Mouse (Mus musculus) thymus, postnatal 10 days (tissue): ENCODE measurements around the gene Angptl8.

ENCODE experiments used
- DNase-seq, 2 experiments: peaks; one replicate each; pipeline ENCODE4 v3.0.0; 2021; ENCODE audit warnings: low spot score in 2 of 2

The Angptl8 gene

DNA sequence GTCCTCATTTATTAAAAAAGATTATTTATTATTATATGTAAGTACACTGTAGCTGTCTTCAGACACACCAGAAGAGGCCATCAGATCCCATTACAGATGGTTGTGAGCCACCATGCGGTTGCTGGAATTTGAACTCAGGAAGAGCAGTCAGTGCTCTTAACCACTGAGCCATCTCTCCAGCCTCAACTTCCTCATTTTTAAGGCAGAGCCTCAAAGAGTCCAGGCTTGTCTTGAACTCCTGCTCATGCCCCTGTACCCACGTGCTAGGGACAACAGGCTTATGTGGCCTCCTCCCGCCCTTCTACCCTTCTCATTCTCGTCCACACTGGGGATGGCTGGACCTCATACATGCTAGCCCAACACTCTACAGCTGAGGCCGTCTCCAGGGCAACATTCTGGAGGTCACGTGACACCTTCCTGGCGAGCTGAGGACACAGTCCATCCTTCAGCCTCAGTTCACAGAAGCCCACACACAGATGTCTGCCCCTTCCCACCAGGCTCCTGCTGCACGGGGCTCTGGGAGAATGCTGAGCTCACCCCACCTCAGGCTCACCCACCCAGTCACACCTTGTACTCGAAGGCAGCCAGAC lies 18.5 kb upstream of the Angptl8 start:
- DNase-seq = no peak

GRCm38 (mm10) chr9:21818125-21818524 lies 17.2 kb upstream of the Angptl8 start:
- no peak for DNase-seq

GRCm38 (mm10) chr9:21818561-21818960 lies 16.7 kb upstream of the Angptl8 start:
- no peak for DNase-seq

DNA sequence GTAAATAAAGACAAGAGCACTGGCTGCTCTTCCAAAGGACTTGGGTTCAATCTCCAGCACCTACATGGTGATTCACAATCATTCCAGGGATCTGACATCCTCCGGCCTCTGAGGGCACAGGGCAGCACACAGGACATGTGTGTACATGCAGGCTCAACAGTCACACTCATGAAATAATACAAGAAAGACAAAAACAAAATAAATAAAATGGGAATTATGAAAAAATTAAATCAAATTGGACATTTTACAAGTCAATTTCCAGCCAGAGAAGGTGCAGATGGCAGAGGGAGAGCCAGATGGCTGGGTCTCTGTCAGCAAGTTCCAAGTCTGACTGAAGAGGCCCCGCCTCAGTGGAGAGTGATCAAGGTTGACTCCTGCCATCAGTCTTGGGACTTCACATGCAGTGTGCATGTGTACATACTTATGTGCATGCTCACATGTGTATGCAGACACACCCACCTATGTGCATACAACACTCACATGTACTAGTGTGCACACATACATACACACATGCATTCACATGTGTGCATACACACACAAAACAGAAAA lies 16.1 kb upstream of the Angptl8 start:
- DNase-seq = no peak

DNA sequence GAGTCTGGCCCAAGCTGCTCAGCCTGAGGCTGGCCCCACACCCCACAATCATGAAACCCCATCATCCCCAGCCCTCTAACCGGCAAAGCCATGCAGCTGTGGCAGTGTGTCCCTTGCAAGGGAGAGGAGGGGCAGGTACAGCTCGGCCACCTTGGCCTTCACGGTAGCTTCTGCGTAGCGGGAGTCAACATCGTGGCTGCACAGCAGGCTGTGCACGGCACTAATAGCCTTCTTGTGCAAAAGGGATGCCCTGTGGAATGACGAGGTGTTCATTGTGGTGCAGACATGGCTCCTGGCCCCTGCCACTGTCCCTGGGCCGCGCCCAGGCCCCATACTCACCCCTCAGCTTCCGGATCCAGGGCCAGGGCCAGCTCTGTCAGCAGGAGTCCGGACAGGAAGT lies 15.1 kb upstream of the Angptl8 start:
- DNase-seq = no peak

- no peak for DNase-seq
These were observed 12.6 kb upstream of the Angptl8 start for GRCm38 (mm10) chr9:21822686-21823085.

DNA sequence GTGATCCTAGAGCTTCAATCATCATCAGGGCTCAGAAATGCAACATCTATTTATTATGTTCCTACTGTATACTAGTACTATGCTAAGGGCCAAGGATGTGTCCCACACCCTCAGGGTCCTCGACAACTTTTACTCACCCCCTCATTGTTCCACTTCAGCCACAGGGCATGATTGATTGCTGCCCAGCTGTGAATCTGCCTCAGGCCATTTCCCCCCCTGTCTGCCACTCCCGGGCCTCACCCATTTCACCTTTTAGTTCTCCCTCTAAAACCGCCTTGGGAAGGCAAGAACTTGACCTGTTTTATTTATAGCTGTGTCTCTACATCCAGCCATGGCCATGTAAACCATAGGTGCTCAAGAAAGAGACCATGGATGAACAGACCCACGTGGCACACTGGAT lies 11.4 kb upstream of the Angptl8 start:
- DNase-seq = no peak

DNA sequence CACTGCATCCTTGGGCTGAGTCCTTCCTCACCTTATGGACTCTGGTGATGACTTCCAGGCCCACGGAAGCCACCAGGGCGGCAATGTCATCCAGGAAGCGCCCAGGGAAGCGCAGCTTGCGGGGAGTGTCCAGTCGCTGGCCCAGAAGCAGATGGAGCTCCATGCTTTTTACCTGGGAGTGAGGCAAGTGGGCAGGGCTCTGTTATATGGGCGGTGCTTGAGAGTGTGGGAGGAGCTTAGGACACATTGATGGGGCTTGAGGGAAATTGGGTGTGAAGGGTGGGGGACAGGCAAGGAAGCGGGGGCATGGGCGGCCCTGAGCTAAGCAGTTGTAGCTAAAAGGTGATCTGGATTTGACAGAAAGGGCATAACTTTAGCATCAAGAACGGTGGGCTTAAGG lies 10.9 kb upstream of the Angptl8 start:
- DNase-seq = no peak

DNA sequence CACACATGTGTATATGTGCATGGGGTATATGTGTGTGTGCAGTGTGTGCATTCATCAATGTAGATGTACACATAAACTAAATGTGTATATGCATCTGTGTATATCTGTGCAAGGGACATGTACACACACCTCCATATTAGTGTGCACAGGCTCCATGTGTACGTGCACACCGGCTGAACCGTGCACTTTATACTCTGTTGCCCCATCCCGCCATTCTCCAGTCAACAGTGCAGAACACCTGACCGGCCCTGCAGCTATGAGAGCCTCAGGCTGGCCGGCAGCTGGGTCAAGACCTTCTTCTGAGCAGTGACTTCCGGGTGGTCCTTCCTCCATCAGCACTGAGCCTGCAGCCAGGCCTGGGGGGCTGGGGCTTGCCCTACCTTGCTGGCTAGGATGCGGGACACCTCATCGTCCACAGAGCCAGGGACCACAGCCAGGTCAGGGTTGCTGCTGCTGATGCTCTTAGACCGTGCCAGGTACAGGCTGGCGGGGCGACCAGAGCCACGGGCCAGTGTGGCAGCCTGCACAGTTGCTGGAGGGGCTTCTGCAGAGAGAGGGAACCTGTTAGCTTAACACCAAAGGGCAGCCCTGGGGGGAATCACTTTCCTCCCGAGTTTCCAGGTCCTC lies 5.4 kb upstream of the Angptl8 start:
- no peak for DNase-seq

DNA sequence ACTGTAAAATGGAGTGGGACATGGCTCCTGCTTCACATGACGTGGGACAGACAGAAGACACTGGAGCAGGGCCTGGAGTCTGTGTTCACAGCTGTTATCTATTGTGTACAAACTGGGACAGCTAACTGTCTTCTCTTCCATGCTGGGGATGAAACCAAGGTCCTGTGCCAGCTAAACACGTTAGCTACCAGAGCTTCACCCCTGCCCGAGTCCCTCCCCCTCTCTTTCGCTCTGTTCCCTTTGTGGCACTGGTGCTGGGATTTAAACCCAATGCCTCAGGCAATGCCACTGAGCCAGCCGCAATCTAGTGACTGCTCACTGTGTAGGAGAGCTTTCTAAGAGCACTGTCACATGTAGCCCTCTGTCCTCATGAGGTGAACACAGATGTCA lies 4.9 kb upstream of the Angptl8 start:
- no peak for DNase-seq

DNA sequence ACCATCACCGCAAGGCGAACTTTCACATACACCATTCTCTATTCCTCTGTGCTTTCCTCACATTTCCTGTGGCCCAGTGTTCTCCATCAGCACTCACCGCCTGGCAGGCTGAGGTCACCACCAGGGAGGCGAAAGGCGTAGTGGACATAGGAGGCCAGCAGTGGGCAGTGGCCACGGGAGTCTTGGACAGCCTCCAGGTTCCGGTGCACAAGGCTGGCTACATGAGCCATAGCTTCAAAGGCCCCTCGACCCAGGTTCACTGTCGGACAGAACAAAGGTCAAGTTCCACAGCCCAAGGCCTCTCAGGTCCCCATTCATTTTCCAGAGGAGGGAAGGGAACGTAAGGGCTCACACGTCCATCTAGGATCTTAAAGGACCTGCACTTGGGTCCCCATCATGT lies 4.4 kb upstream of the Angptl8 start:
- DNase-seq = no peak

DNA sequence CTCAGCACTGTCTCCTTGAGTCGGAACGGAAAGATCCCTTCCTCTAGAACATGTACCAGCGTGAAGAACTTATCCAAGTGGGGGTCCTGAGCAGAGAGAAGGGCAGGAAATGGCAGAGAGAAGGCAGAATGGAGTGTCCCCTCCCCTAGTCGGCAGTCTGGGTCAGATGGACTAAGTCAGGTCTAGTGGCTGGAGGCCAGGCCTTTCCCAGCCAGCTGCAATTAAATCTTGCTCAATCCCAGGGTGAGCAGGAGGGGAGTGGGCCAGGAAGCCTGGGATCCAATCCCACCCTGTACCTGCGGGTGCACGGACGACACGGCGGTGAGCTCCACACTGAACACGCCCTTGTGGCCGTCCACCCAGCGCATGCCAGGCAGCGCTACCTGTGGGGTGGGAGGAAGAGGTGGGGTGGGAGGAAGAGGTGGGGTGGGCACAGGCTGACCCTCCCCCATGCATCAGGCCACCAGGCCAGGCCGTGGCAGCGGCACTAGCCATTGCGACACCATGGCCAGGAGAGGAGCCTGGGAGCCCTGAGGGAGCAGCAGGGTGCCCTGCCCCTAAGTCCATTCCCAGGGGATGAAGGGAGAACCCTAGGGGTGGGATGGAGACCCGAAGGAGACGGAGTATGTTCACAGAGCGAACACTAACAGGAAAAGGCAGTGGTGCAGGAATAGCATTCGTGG lies 3.6 kb upstream of the Angptl8 start:
- no peak for DNase-seq

- DNase-seq = no peak
These were observed 2.4 kb downstream of the Angptl8 start for GRCm38 (mm10) chr9:21837690-21838089.

DNA sequence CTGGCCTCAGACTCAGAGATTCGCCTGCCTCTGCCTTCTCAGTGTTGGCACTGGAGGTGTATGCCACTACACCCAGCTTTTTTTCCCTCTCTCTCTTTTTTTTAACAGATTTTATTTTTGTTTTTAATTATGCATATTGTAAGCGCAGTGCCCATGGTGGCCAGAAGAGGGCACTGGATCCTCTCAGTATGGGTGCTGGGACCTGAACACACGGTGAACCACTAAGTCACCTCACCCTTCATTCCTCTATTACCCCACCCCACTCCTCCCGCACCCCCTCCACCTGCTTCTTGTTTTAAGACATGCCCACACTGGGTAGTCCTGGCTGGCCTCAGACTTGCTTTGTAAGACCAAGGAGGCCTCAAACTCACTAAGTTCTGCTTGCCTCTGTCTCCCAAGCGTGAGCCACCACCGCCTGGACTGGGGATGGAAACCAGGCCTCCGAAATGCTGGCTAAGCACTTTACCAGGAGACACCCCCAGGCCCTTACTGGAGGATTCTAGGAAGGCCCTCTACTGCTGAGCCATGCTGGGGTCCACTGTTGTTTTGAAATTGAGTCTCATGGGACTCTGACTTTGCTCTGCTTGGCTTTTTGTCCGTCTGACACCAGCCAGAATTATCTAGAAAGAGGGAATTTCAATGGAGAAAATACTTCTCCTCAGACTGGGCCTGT lies 4.9 kb downstream of the Angptl8 start:
- DNase-seq = peak; percentile 12 to 37

GRCm38 (mm10) chr9:21841340-21841739 lies 6.0 kb downstream of the Angptl8 start:
- DNase-seq = no peak

GRCm38 (mm10) chr9:21842391-21842790 lies 7.1 kb downstream of the Angptl8 start:
- DNase-seq = no peak

DNA sequence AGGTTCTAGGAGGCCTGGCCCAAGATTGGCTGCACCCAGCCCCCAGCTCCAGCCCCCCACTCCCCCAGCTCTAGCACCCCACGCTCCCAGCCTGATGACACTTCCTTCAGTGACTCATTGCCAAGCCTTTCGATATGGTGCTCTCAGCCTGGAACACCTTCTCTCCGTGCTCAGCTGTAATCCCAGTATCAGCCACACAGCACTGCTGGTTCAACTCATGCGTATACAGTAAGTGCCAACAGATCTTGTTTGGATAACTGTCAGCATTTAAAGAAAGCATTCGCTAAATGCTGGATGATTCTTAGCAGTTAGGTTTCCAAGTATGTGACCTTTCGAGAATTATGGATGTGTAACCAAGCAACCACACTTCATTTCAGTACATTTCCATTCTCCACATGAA lies 7.8 kb downstream of the Angptl8 start:
- no peak for DNase-seq

GRCm38 (mm10) chr9:21845381-21846080 lies 10.2 kb downstream of the Angptl8 start:
- no peak for DNase-seq

- no peak for DNase-seq
These were observed 11.5 kb downstream of the Angptl8 start for GRCm38 (mm10) chr9:21846755-21847341.

DNA sequence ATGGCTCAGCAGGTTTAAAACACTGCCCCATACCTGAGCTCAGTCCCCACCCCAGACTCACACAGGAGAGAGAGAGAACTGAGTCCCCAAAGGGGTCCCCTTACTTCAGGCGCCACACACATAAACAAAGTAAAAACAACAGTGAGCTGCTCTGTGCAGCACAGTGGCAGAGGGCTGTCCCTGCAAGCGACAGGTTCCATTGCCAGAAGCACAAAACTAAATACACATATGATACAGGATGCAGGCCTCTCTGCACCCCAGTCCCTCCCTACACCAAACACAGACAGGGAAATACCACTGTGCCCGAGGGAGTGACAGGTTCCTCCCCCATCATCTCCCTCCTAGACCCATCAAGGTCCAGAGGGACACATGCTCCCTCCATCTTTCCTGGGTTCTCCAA lies 12.1 kb downstream of the Angptl8 start:
- no peak for DNase-seq

GRCm38 (mm10) chr9:21847926-21848325 lies 12.6 kb downstream of the Angptl8 start:
- DNase-seq = no peak
